ENCODE assay signal across 25 mouse cellular contexts in genomic region chr7:93007721-93008120, GRCm38 (mm10).
DNase-seq lines count a peak whose midpoint lies in the region; ATAC-seq and TF ChIP-seq lines count a peak whose summit lies in the region.
"Had no signal": no experiment of that assay in that cellular context is flagged by ENCODE, and none has a peak within 500 bp of the region (broad histone marks: within the 10 kb centered on the region; RNA-seq: fewer than 3 reads in every experiment).

No protein-coding gene starts in this region.

- TF ChIP-seq CTCF in heart, postnatal 0 days (IDR thresholded peaks at IDR 0.05; ENCODE audit: low read depth), result no peak
- TF ChIP-seq CTCF in left cerebral cortex, adult 2 months (IDR thresholded peaks at IDR 0.05), result no peak

- 33% methylated on average over 4 of the region's 4 CpGs for WGBS in forebrain, embryonic 11.5 days
- WGBS in forebrain, embryonic 10.5 days, result 42% methylated on average over 4 of the region's 4 CpGs
- WGBS in heart, postnatal 0 days, result 62% methylated on average over 4 of the region's 4 CpGs
- WGBS in heart, embryonic 10.5 days, result 64% methylated on average over 4 of the region's 4 CpGs
- WGBS in forebrain, embryonic 16.5 days, result 7% methylated on average over 4 of the region's 4 CpGs

- H3K4me3 ChIP-seq in forebrain, embryonic 11.5 days (ENCODE audit: low read depth, low read length), result no peak overlapping the region
- H3K4me3 ChIP-seq in forebrain, embryonic 10.5 days, result no peak overlapping the region
- no peak overlapping the region for H3K4me3 ChIP-seq in heart, postnatal 0 days (ENCODE audit: low read depth, low read length)
- H3K4me3 ChIP-seq in heart, embryonic 10.5 days, result no peak overlapping the region
- no peak overlapping the region for H3K4me3 ChIP-seq in left cerebral cortex, adult 2 months
- no peak overlapping the region for H3K4me3 ChIP-seq in forebrain, embryonic 16.5 days (replicated peaks; ENCODE audit: low read length)
- H3K4me3 ChIP-seq: embryonic facial prominence, embryonic 12.5 days; liver, embryonic 12.5 days; megakaryocyte, embryonic 14.5 days; midbrain, embryonic 12.5 days; myocyte; neural tube, embryonic 13.5 days; stomach, embryonic 15.5 days had no signal

- no peak for TF ChIP-seq EP300 in heart, postnatal 0 days (IDR thresholded peaks at IDR 0.05; ENCODE audit: low read depth)

- peaks cover 2% of the 10 kb centered on the region for H3K4me1 ChIP-seq in forebrain, embryonic 11.5 days (replicated peaks; ENCODE audit: control insufficient read depth, insufficient read depth, low read length)
- H3K4me1 ChIP-seq in forebrain, embryonic 10.5 days, result peaks cover 19% of the 10 kb centered on the region
- no peaks in the 10 kb centered on the region for H3K4me1 ChIP-seq in heart, postnatal 0 days (ENCODE audit: control insufficient read depth, insufficient read depth)
- H3K4me1 ChIP-seq in heart, embryonic 10.5 days, result no peaks in the 10 kb centered on the region
- H3K4me1 ChIP-seq in forebrain, embryonic 16.5 days (replicated peaks; ENCODE audit: control insufficient read depth, insufficient read depth, low read length), result 0 out of 2 replicates have a peak, but pooled peaks cover 4% of the 10 kb centered on the region
- H3K4me1 ChIP-seq: embryonic facial prominence, embryonic 12.5 days; liver, embryonic 12.5 days; stomach, embryonic 15.5 days had no signal

- H3K36me3 ChIP-seq in forebrain, embryonic 11.5 days (ENCODE audit: control insufficient read depth, insufficient read depth, low read length), result no peaks in the 10 kb centered on the region
- H3K36me3 ChIP-seq in forebrain, embryonic 10.5 days (replicated peaks), result no peaks in the 10 kb centered on the region
- H3K36me3 ChIP-seq in heart, postnatal 0 days (replicated peaks; ENCODE audit: control insufficient read depth, insufficient read depth, low read length), result no peaks in the 10 kb centered on the region
- no peaks in the 10 kb centered on the region for H3K36me3 ChIP-seq in heart, embryonic 10.5 days
- H3K36me3 ChIP-seq in forebrain, embryonic 16.5 days (ENCODE audit: control insufficient read depth, insufficient read depth), result no peaks in the 10 kb centered on the region
- H3K36me3 ChIP-seq: embryonic facial prominence, embryonic 12.5 days; liver, embryonic 12.5 days; midbrain, embryonic 12.5 days; neural tube, embryonic 13.5 days; stomach, embryonic 15.5 days had no signal

- DNase-seq in forebrain, embryonic 11.5 days (ENCODE audit: low spot score), result no peak
- no peak for DNase-seq in forebrain, embryonic 10.5 days (ENCODE audit: extremely low spot score, low spot score)
- DNase-seq in heart, postnatal 0 days (ENCODE audit: low spot score), result no peak
- DNase-seq in heart, embryonic 10.5 days (ENCODE audit: low spot score), result no peak
- DNase-seq in left cerebral cortex, adult 2 months (ENCODE audit: extremely low spot score in 1 of 2, low spot score in 2 of 2), result no peak
- DNase-seq in left cerebral cortex, postnatal 36 days (ENCODE audit: low spot score in 2 of 2), result no peak
- DNase-seq in adrenal gland, adult 8-10 months, result no peak
- DNase-seq: cerebellum, adult 11 months; embryo, embryonic 11 days; heart, postnatal 14 days; kidney, postnatal 10 days; liver, postnatal 0 days; lung, postnatal 36 days; right cerebral cortex, postnatal 25 days had no signal

- no peak overlapping the region for H3K9ac ChIP-seq in forebrain, embryonic 11.5 days (ENCODE audit: low read length)
- no peak overlapping the region for H3K9ac ChIP-seq in heart, postnatal 0 days (replicated peaks; ENCODE audit: low read depth, low read length)
- H3K9ac ChIP-seq in forebrain, embryonic 16.5 days (replicated peaks; ENCODE audit: low read depth, low read length), result no peak overlapping the region
- H3K9ac ChIP-seq: embryonic facial prominence, embryonic 12.5 days; liver, embryonic 12.5 days; liver, postnatal 0 days; midbrain, embryonic 12.5 days; neural tube, embryonic 13.5 days; stomach, embryonic 15.5 days had no signal

- peak; percentile 40; the same call in 1 of the 2 replicates for ATAC-seq in forebrain, embryonic 11.5 days (replicated peaks; ENCODE audit: low FRiP score)
- no peak for ATAC-seq in heart, postnatal 0 days (ENCODE audit: insufficient read depth, low read depth)
- peak; percentile 52 for ATAC-seq in forebrain, embryonic 16.5 days
- ATAC-seq: activated CD4-positive, CD25-positive, alpha-beta regulatory T cell, adult 4 months; intestine, postnatal 0 days; liver, embryonic 12.5 days; liver, postnatal 0 days had no signal

- no peaks in the 10 kb centered on the region for H3K9me3 ChIP-seq in forebrain, embryonic 11.5 days (ENCODE audit: control insufficient read depth, low read length)
- no peaks in the 10 kb centered on the region for H3K9me3 ChIP-seq in forebrain, embryonic 10.5 days
- H3K9me3 ChIP-seq in heart, postnatal 0 days (replicated peaks; ENCODE audit: control insufficient read depth, low read length), result no peaks in the 10 kb centered on the region
- no peaks in the 10 kb centered on the region for H3K9me3 ChIP-seq in heart, embryonic 10.5 days
- no peaks in the 10 kb centered on the region for H3K9me3 ChIP-seq in forebrain, embryonic 16.5 days (ENCODE audit: control insufficient read depth, low read length)
- H3K9me3 ChIP-seq: embryonic facial prominence, embryonic 12.5 days; liver, embryonic 12.5 days; megakaryocyte, embryonic 14.5 days; midbrain, embryonic 12.5 days; neural tube, embryonic 13.5 days; stomach, embryonic 15.5 days had no signal

- H3K27me3 ChIP-seq in forebrain, embryonic 11.5 days (ENCODE audit: control insufficient read depth, insufficient read depth, low read length), result no peaks in the 10 kb centered on the region
- H3K27me3 ChIP-seq in forebrain, embryonic 10.5 days (ENCODE audit: poor library complexity, severe bottlenecking), result no peaks in the 10 kb centered on the region
- no peaks in the 10 kb centered on the region for H3K27me3 ChIP-seq in heart, postnatal 0 days (ENCODE audit: control insufficient read depth, insufficient read depth, low read length)
- H3K27me3 ChIP-seq in heart, embryonic 10.5 days (ENCODE audit: insufficient read depth, poor library complexity, severe bottlenecking), result no peaks in the 10 kb centered on the region
- no peaks in the 10 kb centered on the region for H3K27me3 ChIP-seq in forebrain, embryonic 16.5 days (replicated peaks; ENCODE audit: control insufficient read depth, insufficient read depth, low read length)
- H3K27me3 ChIP-seq: embryonic facial prominence, embryonic 12.5 days; liver, embryonic 12.5 days; megakaryocyte, embryonic 14.5 days; midbrain, embryonic 12.5 days; neural tube, embryonic 13.5 days; stomach, embryonic 15.5 days had no signal

- H3K4me2 ChIP-seq in forebrain, embryonic 11.5 days (ENCODE audit: low read depth, low read length, severe bottlenecking), result no peak overlapping the region
- H3K4me2 ChIP-seq in heart, postnatal 0 days (ENCODE audit: low read depth, low read length), result no peak overlapping the region
- H3K4me2 ChIP-seq in forebrain, embryonic 16.5 days (ENCODE audit: low read length), result no peak overlapping the region
- H3K4me2 ChIP-seq: embryonic facial prominence, embryonic 12.5 days; heart, embryonic 11.5 days; liver, embryonic 12.5 days; midbrain, embryonic 12.5 days; neural tube, embryonic 13.5 days; stomach, embryonic 15.5 days had no signal

- no peak overlapping the region for H3K27ac ChIP-seq in forebrain, embryonic 11.5 days (ENCODE audit: low read depth, low read length)
- no peak overlapping the region for H3K27ac ChIP-seq in forebrain, embryonic 10.5 days
- peak overlapping the region; percentile 66 for H3K27ac ChIP-seq in heart, postnatal 0 days (ENCODE audit: low read depth)
- H3K27ac ChIP-seq in heart, embryonic 10.5 days, result no peak overlapping the region
- peak overlapping the region; percentile 62; the same call in 1 of the 2 replicates for H3K27ac ChIP-seq in left cerebral cortex, adult 2 months
- H3K27ac ChIP-seq in forebrain, embryonic 16.5 days (ENCODE audit: low read length), result no peak overlapping the region; the same call in 1 of the 2 replicates
- H3K27ac ChIP-seq: embryonic facial prominence, embryonic 12.5 days; liver, embryonic 12.5 days; midbrain, embryonic 12.5 days; neural tube, embryonic 13.5 days; stomach, embryonic 15.5 days had no signal

- intact Hi-C loops in left cerebral cortex, adult 2 months (cut with DNase I), result loop anchor here (2.0 kb wide), 1 partner anchor 55 kb away; no protein-coding TSS in a partner anchor
- intact Hi-C loops in left cerebral cortex, postnatal 36 days (cut with DNase I), result loop anchor here (1.0 kb wide), 1 partner anchor 73 kb away; no protein-coding TSS in a partner anchor

Comparison
In these comparisons a context has a peak if more than half of its experiments do, and no peak if none do; other contexts are left out.
1. H3K27ac ChIP-seq: peak in heart, postnatal 0 days (single experiment) and left cerebral cortex, adult 2 months (single experiment); none in forebrain, embryonic 11.5 days (single experiment), forebrain, embryonic 10.5 days (single experiment), heart, embryonic 10.5 days (single experiment) and forebrain, embryonic 16.5 days (single experiment).